Mouse (Mus musculus): Measurements from ENCODE around the gene Gm49510.

- TF ChIP-seq CTCF (IDR thresholded peaks at IDR 0.05; ENCODE audit: extremely low read depth, insufficient read length, insufficient replicate concordance, low read depth, low read length) (no peak), POLR2A (IDR thresholded peaks at IDR 0.05; ENCODE audit: low read depth, low read length) (no peak; the same call in 1 of the 2 replicates)
Observed at GRCm38 (mm10) chr15:78850059-78850824, 49.2 kb upstream of the Gm49510 start.

Measured in small intestine, adult 2 months (tissue).